Mouse (Mus musculus) yolk sac, embryonic 10.5 days (tissue): ENCODE data around the gene Krt2.

Source experiments
- DNase-seq: peaks from one replicate; pipeline ENCODE4 v3.0.0-alpha.2; 2017; ENCODE audit warnings: low spot score

The Krt2 gene

GRCm38 (mm10) chr15:101772080-101772710 is 45.8 kb downstream of the Krt2 start:
- no peak for DNase-seq

DNA sequence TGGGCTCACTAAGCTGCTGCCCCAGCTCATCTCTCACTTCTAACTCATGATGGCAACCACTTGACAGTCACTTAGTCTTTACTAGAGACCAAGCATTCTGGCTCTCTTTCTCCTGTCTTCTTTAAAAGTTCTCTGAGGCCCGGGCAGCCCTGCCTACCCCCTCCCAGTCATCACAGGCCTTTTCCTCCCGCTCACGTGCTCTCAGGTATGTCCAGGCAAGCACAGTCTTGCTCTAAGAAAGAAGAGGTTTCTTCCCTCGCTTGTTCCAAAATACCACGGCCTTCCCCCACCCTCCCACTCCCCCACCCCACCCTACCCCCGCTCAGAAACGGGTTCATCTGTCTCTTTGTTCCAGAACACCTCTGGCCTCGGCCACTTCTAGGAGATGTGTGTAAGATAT is 47.7 kb downstream of the Krt2 start:
- DNase-seq, result no peak
